Mouse (Mus musculus) left cerebral cortex, postnatal 10 days (tissue): ENCODE data around the gene Jakmip3. TPM values are rescaled to one million over a fixed set of nuclear protein-coding genes. Genes with fewer than 3 reads are reported as not detected.
A peak's percentile ranks its signal among the peaks of the same experiment; 100 is the strongest.

Source experiments
- DNase-seq, 2 experiments: peaks; one replicate each; pipeline ENCODE4 v3.0.0; 2021 to 2022; ENCODE audit warnings: low spot score in 2 of 2, mixed read lengths in 1 of 2; ENCODE audit errors: extremely low spot score in 1 of 2
- intact Hi-C: fragments of 180-260 bp; cut with DNase I; formaldehyde crosslinking; loops from one replicate; pipeline ENCODE4 v1.15.1; 2025
- total RNA-seq, 2 experiments: library from RNA; stranded (reverse); gene quantifications; 2 replicates each; pipeline ENCODE4 v1.2.3; 2021

Jakmip3 gene
- total RNA-seq, 2 experiments from 2014 or later: 40.9 to 43.6 TPM

- intact Hi-C loops: no loop called here
Observed at GRCm38 (mm10) chr7:139016288-139016687, 75.8 kb downstream of the Jakmip3 start.

GRCm38 (mm10) chr7:139017249-139017903 lies 76.8 kb downstream of the Jakmip3 start:
- no peak for DNase-seq
- intact Hi-C loops: no loop called here

More at GRCm38 (mm10) chr7:139016288-139016687, 75.8 kb downstream of the Jakmip3 start:
- no peak for DNase-seq

GRCm38 (mm10) chr7:139020884-139021283 lies 80.4 kb downstream of the Jakmip3 start:
- DNase-seq: no peak
- intact Hi-C loops: no loop called here

DNA sequence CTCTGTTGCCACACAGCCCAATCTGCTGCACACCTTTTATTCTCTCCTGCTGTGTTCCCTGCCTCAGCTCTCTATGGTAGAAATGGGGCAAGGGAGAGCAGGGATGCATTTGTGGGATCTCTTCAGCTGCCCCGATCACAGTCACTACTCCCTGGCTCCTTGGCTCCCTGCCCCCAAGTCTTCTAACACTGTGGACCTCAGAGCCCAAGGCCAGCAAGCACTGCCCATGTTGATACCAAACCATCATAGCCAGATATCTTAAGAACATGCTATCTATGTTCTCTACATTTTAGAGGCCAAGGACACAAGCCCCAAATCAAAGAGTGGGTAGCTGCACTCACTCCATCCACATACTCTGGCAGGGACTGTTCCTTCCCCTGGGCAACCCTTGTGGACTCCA lies 80.8 kb downstream of the Jakmip3 start:
- intact Hi-C loops: no loop called here
- no peak for DNase-seq

DNA sequence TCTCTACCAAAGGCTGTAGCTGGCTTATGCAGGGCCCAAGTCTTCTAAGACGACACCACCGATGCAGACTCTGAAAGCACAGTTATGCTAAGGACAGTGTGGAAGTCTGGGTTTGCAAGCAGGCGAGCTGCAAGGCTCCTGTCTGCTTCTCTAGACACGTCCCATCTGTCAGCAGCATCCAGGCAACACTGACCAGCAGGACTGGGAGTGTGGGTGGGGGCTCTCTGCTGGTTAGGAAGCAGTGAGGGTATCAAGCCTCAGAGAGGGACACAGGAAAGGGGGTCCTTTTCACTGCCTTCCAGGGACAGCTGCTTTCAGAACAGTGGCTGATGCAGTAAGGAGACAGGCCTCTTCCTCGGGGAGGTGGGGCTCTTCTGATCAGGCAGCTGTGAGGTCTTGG lies 86.6 kb downstream of the Jakmip3 start:
- intact Hi-C loops: no loop called here

DNA sequence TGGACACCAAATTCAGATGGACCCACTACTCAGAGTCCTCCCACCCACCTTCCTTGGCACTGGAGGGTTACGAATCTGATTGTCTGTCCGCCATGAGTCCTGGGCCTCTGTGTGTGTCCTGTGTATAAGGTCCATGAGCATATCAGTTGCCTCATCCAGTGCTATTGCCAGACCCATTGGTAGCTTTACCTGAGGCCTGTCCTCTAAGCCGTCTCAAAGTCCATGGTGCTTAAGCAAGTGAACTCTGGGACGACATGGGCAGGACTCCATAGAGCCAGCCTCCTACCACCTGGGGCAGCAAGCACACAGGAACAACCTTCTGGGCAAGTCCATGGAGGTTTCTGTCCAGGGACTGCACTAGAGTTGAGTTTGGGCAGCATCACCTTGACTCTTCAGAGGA lies 90.7 kb downstream of the Jakmip3 start:
- intact Hi-C loops: no loop called here
- DNase-seq: no peak

More for the DNA sequence above, 86.6 kb downstream of the Jakmip3 start:
- no peak for DNase-seq

GRCm38 (mm10) chr7:139063406-139063805 lies 122.9 kb downstream of the Jakmip3 start:
- intact Hi-C loops: no loop called here
- no peak for DNase-seq

GRCm38 (mm10) chr7:139068182-139068623 lies 127.7 kb downstream of the Jakmip3 start:
- intact Hi-C loops: no loop called here
- DNase-seq: peak; percentile 69 to 74

GRCm38 (mm10) chr7:139074189-139074588 lies 133.7 kb downstream of the Jakmip3 start:
- no peak for DNase-seq
- intact Hi-C loops: no loop called here

GRCm38 (mm10) chr7:139075054-139075794 lies 134.7 kb downstream of the Jakmip3 start:
- DNase-seq: no peak
- intact Hi-C loops: no loop called here

GRCm38 (mm10) chr7:139077283-139077682 lies 136.8 kb downstream of the Jakmip3 start:
- intact Hi-C loops: no loop called here
- DNase-seq: no peak

DNA sequence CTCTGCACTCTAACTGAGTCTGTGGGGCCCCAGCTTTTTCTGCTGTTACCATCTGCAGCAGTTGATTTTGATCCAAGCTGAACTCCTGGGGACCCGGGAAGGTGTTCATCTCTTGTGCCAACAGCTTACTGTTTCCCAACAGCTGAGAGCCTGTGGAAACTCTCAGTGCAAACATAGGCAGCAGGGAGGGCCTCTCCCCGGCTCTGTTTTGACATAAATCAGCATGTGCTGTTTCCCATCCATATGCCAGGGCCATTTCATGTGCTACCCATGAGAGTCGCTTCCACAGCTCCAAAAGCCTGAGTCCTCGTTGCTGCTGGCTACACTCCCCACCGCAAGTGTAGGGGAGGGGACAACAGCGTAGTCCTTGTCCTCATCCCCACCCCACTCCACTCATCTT lies 137.7 kb downstream of the Jakmip3 start:
- no peak for DNase-seq
- intact Hi-C loops: no loop called here

DNA sequence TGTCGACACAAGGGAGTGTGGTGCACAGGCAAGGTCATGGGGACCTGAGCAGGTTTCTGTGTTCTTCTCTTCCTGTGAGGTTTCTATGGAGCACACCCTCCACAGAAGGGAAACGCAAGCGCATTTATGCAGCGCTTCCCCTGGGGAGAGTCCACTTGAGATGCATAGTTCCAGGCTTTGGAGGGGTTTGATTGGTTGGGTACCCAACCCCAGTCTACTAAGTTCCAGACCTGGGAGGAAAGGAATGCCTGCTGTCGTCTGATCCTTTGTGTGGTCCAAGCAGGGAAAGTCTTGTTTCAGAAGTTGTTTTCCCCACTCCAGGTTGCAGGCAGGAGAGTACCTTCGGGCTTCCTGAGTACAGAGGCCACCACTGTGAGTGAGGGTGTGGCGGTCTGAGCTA lies 138.6 kb downstream of the Jakmip3 start:
- intact Hi-C loops: no loop called here
- DNase-seq: no peak

DNA sequence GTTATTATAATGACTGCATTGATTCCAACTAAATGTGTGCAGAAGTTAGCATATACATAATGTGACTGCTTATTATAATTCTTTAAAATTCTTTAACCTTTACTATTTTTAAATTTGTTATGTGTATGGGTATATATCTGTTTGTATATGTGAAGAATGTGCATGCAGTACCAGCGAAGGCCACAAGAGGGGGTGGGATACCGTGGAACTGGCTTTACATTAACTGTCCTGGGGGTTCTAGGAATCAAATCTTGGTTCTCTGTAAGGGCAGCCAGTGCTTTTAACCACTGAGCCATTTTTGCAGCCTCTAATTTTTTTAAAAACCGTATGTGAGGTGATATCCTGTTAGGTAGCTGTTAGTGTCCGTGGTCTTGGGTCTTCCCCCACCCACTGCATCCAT lies 140.2 kb downstream of the Jakmip3 start:
- DNase-seq: no peak

DNA sequence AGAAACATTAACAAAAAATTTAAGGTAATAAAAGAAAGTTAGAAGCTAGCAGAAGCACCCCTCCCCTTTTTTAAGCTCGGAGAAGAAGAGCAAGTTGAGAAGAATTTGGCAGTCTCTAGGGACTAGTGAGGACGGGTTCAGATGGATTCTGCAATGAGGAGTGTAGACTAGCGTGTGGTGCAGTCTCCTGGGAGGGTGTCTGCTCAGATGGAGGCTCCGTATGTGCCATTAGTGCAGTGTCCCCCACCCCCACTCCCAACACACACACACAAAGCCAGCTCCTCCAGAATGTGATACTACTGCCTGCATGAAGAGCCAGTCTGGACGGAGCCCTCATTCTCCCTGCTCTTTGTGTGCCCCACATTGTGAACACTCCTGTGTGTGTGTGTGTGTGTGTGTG lies 140.6 kb downstream of the Jakmip3 start:
- DNase-seq: no peak
- intact Hi-C loops: no loop called here

More for the DNA sequence above, 140.2 kb downstream of the Jakmip3 start:
- intact Hi-C loops: no loop called here

GRCm38 (mm10) chr7:139082281-139082680 lies 141.8 kb downstream of the Jakmip3 start:
- no peak for DNase-seq
- intact Hi-C loops: no loop called here

DNA sequence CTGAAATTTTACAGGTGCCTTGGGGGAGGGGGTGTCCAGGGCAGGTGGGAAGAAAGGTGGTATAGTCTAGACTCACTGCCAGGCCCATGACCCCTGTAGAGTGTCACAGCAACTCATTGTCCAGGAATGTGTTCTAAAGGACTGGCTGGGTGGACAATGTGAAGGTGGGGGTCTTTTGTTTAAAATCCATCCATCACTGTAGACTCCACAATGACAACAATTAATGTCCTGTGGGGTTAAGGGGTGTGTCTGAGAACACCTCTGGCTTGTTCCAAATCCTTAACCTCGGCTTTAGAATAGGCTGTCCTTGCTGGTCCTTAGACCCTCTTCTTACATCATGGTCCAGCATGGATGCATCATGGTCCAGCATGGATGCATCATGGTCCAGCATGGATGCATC lies 143.8 kb downstream of the Jakmip3 start:
- intact Hi-C loops: no loop called here
- no peak for DNase-seq

DNA sequence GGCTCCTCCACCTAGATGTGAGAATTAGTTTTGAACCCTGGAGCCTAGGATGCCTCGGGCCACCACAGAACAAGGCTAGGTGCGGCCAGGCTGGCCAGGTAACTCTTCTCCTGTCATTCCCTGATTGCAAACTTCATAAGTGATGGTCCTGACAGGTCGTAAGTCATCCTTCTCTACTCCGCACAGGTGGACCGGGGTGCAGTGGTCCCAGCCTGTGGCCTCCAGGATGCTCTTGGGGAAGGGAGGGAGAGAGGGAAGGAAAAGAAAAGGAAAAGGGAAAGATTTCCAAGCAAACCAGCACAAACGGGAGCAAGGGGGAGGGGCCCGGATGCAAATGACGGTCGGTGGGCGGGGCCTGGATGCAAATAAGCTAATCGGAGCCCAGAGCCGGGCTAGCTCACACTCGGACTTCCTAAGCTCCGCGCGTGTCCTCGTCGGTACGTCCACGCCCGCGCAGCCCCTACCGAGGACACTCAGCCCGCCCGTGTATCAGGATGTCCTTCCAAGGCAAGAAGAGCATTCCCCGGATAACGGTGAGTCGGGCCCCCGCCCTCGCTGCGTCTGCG lies 145.2 kb downstream of the Jakmip3 start, which contains the start of gene Dpysl4:
Gene Dpysl4, plus strand, starts transcription at position 373 of the 566 bp plus-strand sequence.
- peak; percentile 86 to 89 for DNase-seq
- intact Hi-C loops: no loop called here

GRCm38 (mm10) chr7:139086195-139087158 lies 145.9 kb downstream of the Jakmip3 start:
- intact Hi-C loops: no loop called here
- peak in 1 of 2 experiments; percentile 61 for DNase-seq
